Mouse (Mus musculus): ENCODE measurements around the gene Ubn2.
"Not testable (repeated sequence)": the region's sequence is repeated elsewhere in the genome, so short reads cannot be mapped to it uniquely, and the experiment has no call there.

Ubn2 gene

GRCm38 (mm10) chr6:38533428-38534405 is 100.0 kb downstream of the Ubn2 start, which contains the start of gene Fmc1:
Fmc1 (plus strand) TSS chr6:38533502.
- peak; percentile 100 for DNase-seq (ENCODE audit: low read depth, low spot score)

- DNase-seq (ENCODE audit: low read depth, low spot score), result peak; percentile 97
Observed at GRCm38 (mm10) chr6:38534640-38535365, 101.1 kb downstream of the Ubn2 start.

GRCm38 (mm10) chr6:38535366-38535690 is 101.6 kb downstream of the Ubn2 start:
- no peak for DNase-seq (ENCODE audit: low read depth, low spot score)

GRCm38 (mm10) chr6:38535788-38536187 is 102.0 kb downstream of the Ubn2 start:
- DNase-seq (ENCODE audit: low read depth, low spot score), result no peak

- DNase-seq (ENCODE audit: low read depth, low spot score), result not testable (repeated sequence)
Observed at GRCm38 (mm10) chr6:38544141-38544540, 110.4 kb downstream of the Ubn2 start.

- not testable (repeated sequence) for DNase-seq (ENCODE audit: low read depth, low spot score)
Observed at GRCm38 (mm10) chr6:38547005-38547404, 113.3 kb downstream of the Ubn2 start.

GRCm38 (mm10) chr6:38547707-38548106 is 114.0 kb downstream of the Ubn2 start:
- no peak for DNase-seq (ENCODE audit: low read depth, low spot score)

- not testable (repeated sequence) for DNase-seq (ENCODE audit: low read depth, low spot score)
Observed at GRCm38 (mm10) chr6:38548595-38548994, 114.8 kb downstream of the Ubn2 start.

GRCm38 (mm10) chr6:38549840-38550239 is 116.1 kb downstream of the Ubn2 start:
- DNase-seq (ENCODE audit: low read depth, low spot score), result not testable (repeated sequence)

- DNase-seq (ENCODE audit: low read depth, low spot score), result peak; percentile 63
Observed at GRCm38 (mm10) chr6:38550250-38551061, 116.7 kb downstream of the Ubn2 start.

GRCm38 (mm10) chr6:38551062-38551988 is 117.6 kb downstream of the Ubn2 start, which contains the start of gene Luc7l2:
Luc7l2 (plus strand) TSS chr6:38551334.
- DNase-seq (ENCODE audit: low read depth, low spot score), result peak; percentile 99

GRCm38 (mm10) chr6:38551989-38552635 is 118.4 kb downstream of the Ubn2 start:
- DNase-seq (ENCODE audit: low read depth, low spot score), result peak; percentile 98

GRCm38 (mm10) chr6:38552636-38553000 is 118.9 kb downstream of the Ubn2 start:
- DNase-seq (ENCODE audit: low read depth, low spot score), result no peak
